Mouse (Mus musculus) layer of hippocampus, adult 6 months (tissue): Measurements from ENCODE around the gene Sart3. TPM values are rescaled to one million over a fixed set of nuclear protein-coding genes. Genes with fewer than 3 reads are reported as not detected.

ENCODE experiments used
- long read RNA-seq, 2 experiments: library from polyadenylated mRNA; unstranded; transcript quantifications; one replicate each; pipeline ENCODE4 v2.0.0; 2019 to 2020
- polyA plus RNA-seq: library from polyadenylated mRNA; unstranded; fragments of <200 nt; fragmentation: Nextera tagmentation; gene quantifications from 2 replicates; pipeline ENCODE4 v1.2.3, GENCODE M21; 2021

Sart3 gene
- polyA plus RNA-seq = 7.2 and 7.3 TPM in 2 replicates
- long read RNA-seq, experiment 1, full-length matches to known transcripts = 1 of 30 reads
- long read RNA-seq, experiment 1, partial matches to known transcripts = 28 of 30 reads
- long read RNA-seq, experiment 1, other reads (novel, unspliced or antisense) = 1 of 30 reads
- long read RNA-seq, experiment 2, full-length matches to known transcripts = 27 of 59 reads
- long read RNA-seq, experiment 2, partial matches to known transcripts = 24 of 59 reads
- long read RNA-seq, experiment 2, other reads (novel, unspliced or antisense) = 8 of 59 reads

DNA sequence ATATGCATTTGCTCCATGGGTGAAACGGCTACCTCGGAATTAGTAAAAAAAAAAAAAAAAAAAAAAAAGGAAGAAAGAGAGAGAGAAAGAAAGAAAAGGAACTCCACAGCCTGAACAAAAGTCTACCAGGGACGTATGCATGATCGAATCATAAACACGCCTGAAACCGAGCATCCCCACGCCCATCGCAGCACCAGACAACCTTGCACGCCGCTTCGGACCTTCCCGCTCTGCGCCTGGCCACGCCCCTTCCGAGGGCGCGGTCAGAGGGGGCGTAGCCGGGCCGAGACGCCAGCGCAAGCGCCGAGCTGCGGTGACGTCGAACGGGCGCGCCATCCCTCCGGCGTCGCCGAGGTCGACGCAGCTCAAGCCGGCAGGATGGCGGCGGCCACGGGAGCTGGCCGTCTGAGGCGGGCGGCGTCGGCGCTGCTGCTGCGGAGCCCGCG is at the start of gene Sart3, which contains the start of gene Iscu:
TSS of gene Sart3 (minus strand) at position 61 of the 446 bp plus-strand sequence.
TSS of gene Iscu (plus strand) at position 299 of the 446 bp plus-strand sequence.

DNA sequence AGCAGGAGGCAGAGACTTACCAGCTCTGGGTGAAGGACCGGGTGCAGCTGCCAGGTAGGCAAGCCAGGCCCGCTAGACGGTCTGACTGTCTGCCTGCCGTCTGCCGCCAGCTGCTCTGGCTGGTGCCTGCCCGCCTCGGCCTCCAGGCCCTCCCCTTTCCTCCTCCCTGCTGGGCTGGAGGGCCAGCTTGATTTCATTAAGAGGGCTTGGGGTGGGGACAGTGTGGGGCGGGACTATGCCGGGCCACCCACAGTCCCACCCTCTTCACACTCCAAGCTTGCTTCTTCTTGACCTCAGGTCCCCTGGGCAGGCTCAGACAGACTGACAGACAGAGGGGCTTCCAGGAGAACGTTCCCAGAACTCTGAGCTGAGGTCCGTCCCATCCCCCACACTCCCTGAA is 28.0 kb upstream of the Sart3 start, which contains the start of gene Tmem119:
TSS of gene Tmem119 (minus strand) at position 237 of the 400 bp plus-strand sequence.

DNA sequence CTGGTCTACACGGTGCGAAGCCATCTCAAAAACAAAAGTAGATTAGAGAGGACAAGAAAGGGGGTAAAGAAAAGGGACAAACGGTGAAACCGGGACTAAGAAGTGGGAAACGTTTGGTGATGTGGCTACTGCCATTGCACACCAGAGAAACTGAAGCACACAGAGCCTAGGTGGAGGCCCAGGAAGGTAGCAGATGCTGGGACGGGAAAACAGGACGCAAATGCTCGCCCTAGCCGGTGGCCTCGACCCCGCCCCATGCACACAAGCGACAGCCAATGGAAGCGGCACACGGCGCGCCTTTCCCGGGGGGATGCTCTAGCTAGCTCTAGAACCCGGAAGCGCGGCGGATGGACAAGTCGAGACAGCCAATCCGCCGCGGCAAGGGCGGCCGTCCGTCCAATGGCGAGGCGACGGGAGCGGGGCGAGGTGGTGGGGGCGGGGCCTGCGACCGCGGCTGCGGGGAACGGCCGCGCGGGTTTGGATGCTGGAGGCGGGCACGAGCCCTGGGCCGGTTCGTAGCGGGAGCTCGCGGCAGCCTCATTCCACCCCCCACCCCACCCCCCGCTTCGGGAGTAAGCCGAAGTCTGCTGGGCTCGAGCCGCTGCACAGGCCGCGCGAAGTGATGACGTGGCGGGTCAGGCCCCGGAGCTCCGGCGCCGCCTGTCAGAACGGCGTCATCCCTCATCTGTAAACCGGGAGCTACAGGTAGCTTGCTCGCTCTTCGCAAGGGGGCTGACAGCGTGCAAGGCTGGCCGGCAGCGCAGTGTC is 36.8 kb downstream of the Sart3 start, which contains the start of gene Ficd:
TSS of gene Ficd (plus strand) at position 459 of the 768 bp plus-strand sequence.

DNA sequence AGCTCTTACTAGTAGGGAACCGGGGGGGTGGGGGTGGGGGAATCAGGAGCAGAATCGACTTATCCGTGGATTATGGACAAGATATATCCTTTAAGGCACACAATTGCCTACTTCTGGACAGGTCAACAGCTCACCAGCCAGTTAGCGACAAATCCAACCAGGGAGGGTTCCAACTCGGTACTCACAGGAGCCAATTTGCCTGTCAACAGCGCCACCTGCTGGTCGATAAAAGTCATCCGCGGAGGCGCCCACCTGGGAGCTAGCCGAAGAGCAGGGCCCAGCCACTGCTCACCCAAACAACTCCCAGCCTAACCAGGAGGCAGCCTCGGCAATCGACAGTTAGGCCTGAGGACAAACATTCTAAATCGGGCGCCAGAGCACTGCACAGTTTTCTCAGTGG is 47.9 kb downstream of the Sart3 start, which contains the start of gene 1700069L16Rik:
TSS of gene 1700069L16Rik (minus strand) at position 327 of the 400 bp plus-strand sequence.

Other genes with a start within 250 kb of the Sart3 start
- gene Cmklr1, start 122.1 kb downstream of the Sart3 start, polyA plus RNA-seq = 1.3 and 2.2 TPM in 2 replicates
- not detected in 2 replicates for gene 1700069L16Rik, start 47.7 kb downstream of the Sart3 start, polyA plus RNA-seq
- 15.3 and 15.5 TPM in 2 replicates for gene Ficd, start 36.7 kb downstream of the Sart3 start, polyA plus RNA-seq
- gene Iscu, start 238 bp upstream of the Sart3 start, polyA plus RNA-seq = 368 and 372 TPM in 2 replicates
- gene Tmem119, start 28.0 kb upstream of the Sart3 start, polyA plus RNA-seq = 26.4 and 27.0 TPM in 2 replicates
- 52.2 and 54.3 TPM in 2 replicates for gene Selplg, start 60.1 kb upstream of the Sart3 start, polyA plus RNA-seq
- gene Coro1c, start 136.2 kb upstream of the Sart3 start, polyA plus RNA-seq = 28.4 and 30.4 TPM in 2 replicates
- 6.3 and 10.8 TPM in 2 replicates for gene Ssh1, start 221.4 kb upstream of the Sart3 start, polyA plus RNA-seq
- gene Dao, start 231.2 kb upstream of the Sart3 start, polyA plus RNA-seq = not detected in 2 replicates